Mouse (Mus musculus) heart, embryonic 15.5 days (tissue): ENCODE results near the gene Bcas1. TPM values are rescaled to one million over a fixed set of nuclear protein-coding genes. Genes with fewer than 3 reads are reported as not detected.

Experiments
- ATAC-seq: fragments of 200-750 bp; cut with Nextera tagmentation; replicated peaks from 2 replicates; pipeline ENCODE4 v1.8.0; 2017; ENCODE audit warnings: low read depth, moderate TSS enrichment; ENCODE audit not compliant: insufficient number of reproducible peaks, insufficient read depth, low FRiP score
- H3K27ac ChIP-seq: fragments of 300-500 bp; sonication (generic); 2 replicates; pipeline ENCODE4 v1.5.1; 2015; ENCODE audit warnings: mild to moderate bottlenecking, inconsistent platforms
- H3K27me3 ChIP-seq: fragments of 300-500 bp; sonication (generic); 2 replicates; pipeline ENCODE4 v1.6.1; 2015; ENCODE audit warnings: inconsistent platforms
- H3K36me3 ChIP-seq: fragments of 300-500 bp; sonication (generic); 2 replicates; pipeline ENCODE4 v1.6.1; 2015; ENCODE audit warnings: mild to moderate bottlenecking, inconsistent platforms
- H3K4me1 ChIP-seq: fragments of 300-500 bp; sonication (generic); replicated peaks from 2 replicates; pipeline ENCODE4 v1.6.1; 2015; ENCODE audit warnings: inconsistent platforms
- H3K4me2 ChIP-seq: fragments of 300-500 bp; sonication (generic); 2 replicates; pipeline ENCODE4 v1.6.1; 2015; ENCODE audit warnings: inconsistent platforms, mild to moderate bottlenecking, moderate library complexity
- H3K4me3 ChIP-seq: fragments of 300-500 bp; sonication (generic); 2 replicates; pipeline ENCODE4 v1.5.1; 2015; ENCODE audit warnings: mild to moderate bottlenecking, inconsistent platforms
- H3K9ac ChIP-seq: fragments of 300-500 bp; sonication (generic); 2 replicates; pipeline ENCODE4 v1.6.1; 2015; ENCODE audit warnings: mild to moderate bottlenecking, inconsistent platforms
- H3K9me3 ChIP-seq: fragments of 300-500 bp; sonication (generic); replicated peaks from 2 replicates; pipeline ENCODE4 v1.6.1; 2016; ENCODE audit warnings: inconsistent platforms
- WGBS: fragments of 180-500 bp; shearing (Covaris S2); methylation state at CpG from one replicate; pipeline ENCODE4 v1.1.7; 2015; ENCODE audit warnings: mixed read lengths; 5-methylcytosine and 5-hydroxymethylcytosine counted together
- polyA plus RNA-seq: library from polyadenylated mRNA; unstranded; fragments of >200 nt; fragmentation: Nextera tagmentation; extraction: Ambion mirVana; gene quantifications from 2 replicates; pipeline ENCODE4 v1.2.1, GENCODE M21; 2015

Bcas1 gene
- polyA plus RNA-seq, 1 experiment from 2014 or later: 0.82 TPM

GRCm38 (mm10) chr2:170421924-170422323 is 5.7 kb downstream of the Bcas1 start:
- H3K36me3 ChIP-seq: no peaks in the 10 kb centered on the region
- peaks cover 17% of the 10 kb centered on the region; the same call in 1 of the 2 replicates for H3K27me3 ChIP-seq
- no peak overlapping the region for H3K4me3 ChIP-seq
- 34% methylated on average over 4 of the region's 4 CpGs for WGBS
- ATAC-seq: no peak
- no peaks in the 10 kb centered on the region for H3K9me3 ChIP-seq
- H3K4me2 ChIP-seq: no peak overlapping the region
- H3K9ac ChIP-seq: no peak overlapping the region
- H3K4me1 ChIP-seq: no peaks in the 10 kb centered on the region
- H3K27ac ChIP-seq: no peak overlapping the region

GRCm38 (mm10) chr2:170418748-170419147 is 8.9 kb downstream of the Bcas1 start:
- Histone ChIP-seq H3K27ac (no peak overlapping the region), H3K4me3 (no peak overlapping the region), H3K4me2 (no peak overlapping the region), H3K27me3 (peaks cover 23% of the 10 kb centered on the region; the same call in 1 of the 2 replicates), H3K4me1 (no peaks in the 10 kb centered on the region), H3K9me3 (no peaks in the 10 kb centered on the region), H3K9ac (no peak overlapping the region), H3K36me3 (no peaks in the 10 kb centered on the region)
- no peak for ATAC-seq
- WGBS: 34% methylated on average over 10 of the region's 10 CpGs

- H3K9ac ChIP-seq: no peak overlapping the region
- no peak overlapping the region for H3K27ac ChIP-seq
- H3K4me3 ChIP-seq: peak overlapping the region; percentile 4; the same call in 1 of the 2 replicates
- H3K4me2 ChIP-seq: peak overlapping the region; percentile 45
- H3K27me3 ChIP-seq: peaks cover 54% of the 10 kb centered on the region
- ATAC-seq: no peak
- WGBS: 3% methylated on average over 13 of the region's 13 CpGs
- H3K36me3 ChIP-seq: no peaks in the 10 kb centered on the region
- no peaks in the 10 kb centered on the region for H3K9me3 ChIP-seq
- H3K4me1 ChIP-seq: peaks cover 9% of the 10 kb centered on the region
Measured at GRCm38 (mm10) chr2:170411490-170412168, 16.0 kb downstream of the Bcas1 start.

GRCm38 (mm10) chr2:170410677-170411489 is 16.8 kb downstream of the Bcas1 start:
- peaks cover 9% of the 10 kb centered on the region for H3K4me1 ChIP-seq
- no peaks in the 10 kb centered on the region for H3K9me3 ChIP-seq
- H3K9ac ChIP-seq: no peak overlapping the region
- no peaks in the 10 kb centered on the region for H3K36me3 ChIP-seq
- H3K4me2 ChIP-seq: peak overlapping the region; percentile 45
- H3K27ac ChIP-seq: no peak overlapping the region
- WGBS: 19% methylated on average over 23 of the region's 23 CpGs
- peak overlapping the region; percentile 4; the same call in 1 of the 2 replicates for H3K4me3 ChIP-seq
- no peak for ATAC-seq
- peaks cover 57% of the 10 kb centered on the region for H3K27me3 ChIP-seq

- Histone ChIP-seq H3K9me3 (no peaks in the 10 kb centered on the region), H3K4me3 (no peak overlapping the region), H3K4me1 (peaks cover 5% of the 10 kb centered on the region; the same call in 1 of the 2 replicates), H3K9ac (no peak overlapping the region), H3K4me2 (no peak overlapping the region), H3K27me3 (peaks cover 46% of the 10 kb centered on the region), H3K27ac (no peak overlapping the region), H3K36me3 (no peaks in the 10 kb centered on the region)
- WGBS: 68% methylated on average over 14 of the region's 14 CpGs
- no peak for ATAC-seq
Measured at GRCm38 (mm10) chr2:170406438-170406837, 21.2 kb downstream of the Bcas1 start.

- WGBS: 29% methylated on average over 18 of the region's 18 CpGs
- H3K9ac ChIP-seq: no peak overlapping the region
- no peak overlapping the region for H3K4me3 ChIP-seq
- H3K27me3 ChIP-seq: peaks cover 32% of the 10 kb centered on the region
- H3K4me2 ChIP-seq: no peak overlapping the region
- peaks cover 9% of the 10 kb centered on the region for H3K4me1 ChIP-seq
- no peak for ATAC-seq
- no peaks in the 10 kb centered on the region for H3K9me3 ChIP-seq
- no peaks in the 10 kb centered on the region for H3K36me3 ChIP-seq
- H3K27ac ChIP-seq: no peak overlapping the region
Measured at GRCm38 (mm10) chr2:170404781-170405573, 22.7 kb downstream of the Bcas1 start.

GRCm38 (mm10) chr2:170403666-170404385 is 23.8 kb downstream of the Bcas1 start:
- ATAC-seq: no peak
- peaks cover 9% of the 10 kb centered on the region for H3K4me1 ChIP-seq
- H3K27me3 ChIP-seq: peaks cover 21% of the 10 kb centered on the region
- no peak overlapping the region for H3K27ac ChIP-seq
- H3K4me2 ChIP-seq: no peak overlapping the region
- WGBS: 47% methylated on average over 10 of the region's 10 CpGs
- no peaks in the 10 kb centered on the region for H3K9me3 ChIP-seq
- H3K36me3 ChIP-seq: no peaks in the 10 kb centered on the region
- H3K9ac ChIP-seq: no peak overlapping the region
- no peak overlapping the region for H3K4me3 ChIP-seq

- Histone ChIP-seq H3K27me3 (peaks cover 10% of the 10 kb centered on the region), H3K4me1 (peaks cover 9% of the 10 kb centered on the region), H3K9ac (peak overlapping the region; percentile 34), H3K27ac (no peak overlapping the region), H3K36me3 (no peaks in the 10 kb centered on the region), H3K4me3 (peak overlapping the region; percentile 43), H3K9me3 (no peaks in the 10 kb centered on the region), H3K4me2 (peak overlapping the region; percentile 72)
- under 1% methylated on average over 17 of the region's 17 CpGs for WGBS
- ATAC-seq: no peak
Measured at GRCm38 (mm10) chr2:170401211-170401799, 26.3 kb downstream of the Bcas1 start.

GRCm38 (mm10) chr2:170400666-170401065 is 27.0 kb downstream of the Bcas1 start:
- peak overlapping the region; percentile 43 for H3K4me3 ChIP-seq
- peak overlapping the region; percentile 72 for H3K4me2 ChIP-seq
- ATAC-seq: no peak
- H3K9ac ChIP-seq: peak overlapping the region; percentile 25
- H3K4me1 ChIP-seq: peaks cover 9% of the 10 kb centered on the region
- H3K27ac ChIP-seq: no peak overlapping the region
- 2% methylated on average over 10 of the region's 10 CpGs for WGBS
- H3K36me3 ChIP-seq: no peaks in the 10 kb centered on the region
- H3K9me3 ChIP-seq: no peaks in the 10 kb centered on the region
- peaks cover 5% of the 10 kb centered on the region for H3K27me3 ChIP-seq

- H3K9ac ChIP-seq: no peak overlapping the region
- H3K4me3 ChIP-seq: no peak overlapping the region
- H3K27me3 ChIP-seq: no peaks in the 10 kb centered on the region
- no peak overlapping the region for H3K27ac ChIP-seq
- H3K36me3 ChIP-seq: no peaks in the 10 kb centered on the region
- ATAC-seq: no peak
- no peaks in the 10 kb centered on the region; the same call in 1 of the 2 replicates for H3K9me3 ChIP-seq
- WGBS: 79% methylated on average over 1 of the region's 1 CpGs
- H3K4me2 ChIP-seq: no peak overlapping the region
- no peaks in the 10 kb centered on the region for H3K4me1 ChIP-seq
Measured at GRCm38 (mm10) chr2:170391994-170392393, 35.7 kb downstream of the Bcas1 start.
